ENCODE assay signal across 16 mouse cellular contexts in genomic region chr1:151662958-151663357, GRCm38 (mm10).
A peak's percentile ranks its signal among the peaks of the same experiment; 100 is the strongest.
DNase-seq lines count a peak whose midpoint lies in the region; ATAC-seq and TF ChIP-seq lines count a peak whose summit lies in the region.
"Had no signal": no experiment of that assay in that cellular context is flagged by ENCODE, and none has a peak within 500 bp of the region (broad histone marks: within the 10 kb centered on the region; RNA-seq: fewer than 3 reads in every experiment).

No protein-coding gene starts in this region.

- H3K27me3 ChIP-seq in intestine, embryonic 16.5 days (replicated peaks; ENCODE audit: control insufficient read depth, insufficient read depth, low read length), result no peaks in the 10 kb centered on the region
- no peaks in the 10 kb centered on the region for H3K27me3 ChIP-seq in lung, postnatal 0 days (replicated peaks; ENCODE audit: insufficient read depth, low read length)
- H3K27me3 ChIP-seq: heart, embryonic 15.5 days; hindbrain, embryonic 13.5 days; liver, embryonic 15.5 days; midbrain, embryonic 13.5 days had no signal

- DNase-seq in adrenal gland, adult (ENCODE audit: inconsistent age in 2 of 2, low spot score in 1 of 2), result peak; percentile 76 to 91
- DNase-seq in adrenal gland, postnatal 4 days (ENCODE audit: low spot score in 2 of 2), result no peak
- peak; percentile 14 for DNase-seq in lung, postnatal 10 days
- no peak for DNase-seq in lung, postnatal 14 days
- peak; percentile 74 for DNase-seq in adrenal gland, adult 8-10 months
- no peak for DNase-seq in frontal cortex, adult 2 months (ENCODE audit: extremely low spot score in 1 of 2, low spot score in 1 of 2)
- DNase-seq in lung, postnatal 0 days (ENCODE audit: low spot score), result no peak
- DNase-seq: cerebellum, adult 11 months; right cerebral cortex, postnatal 4 days; thymus, postnatal 25 days had no signal

- peaks cover 7% of the 10 kb centered on the region; the same call in 1 of the 2 replicates for H3K4me1 ChIP-seq in intestine, embryonic 16.5 days (ENCODE audit: control insufficient read depth, insufficient read depth, low read length)
- no peaks in the 10 kb centered on the region for H3K4me1 ChIP-seq in lung, postnatal 0 days (ENCODE audit: insufficient read depth, low read depth, low read length)
- H3K4me1 ChIP-seq: midbrain, embryonic 13.5 days had no signal

- no peak overlapping the region for H3K4me3 ChIP-seq in intestine, embryonic 16.5 days (ENCODE audit: low read length)
- no peak overlapping the region for H3K4me3 ChIP-seq in lung, postnatal 0 days (ENCODE audit: low read depth, low read length)
- H3K4me3 ChIP-seq: heart, embryonic 15.5 days; hindbrain, embryonic 13.5 days; liver, embryonic 15.5 days; midbrain, embryonic 13.5 days had no signal

- H3K9ac ChIP-seq in intestine, embryonic 16.5 days (ENCODE audit: low read depth, low read length), result no peak overlapping the region
- H3K9ac ChIP-seq in lung, postnatal 0 days (replicated peaks; ENCODE audit: low read depth), result no peak overlapping the region
- H3K9ac ChIP-seq: heart, embryonic 15.5 days; hindbrain, embryonic 13.5 days; liver, embryonic 15.5 days; midbrain, embryonic 13.5 days had no signal

- H3K36me3 ChIP-seq in intestine, embryonic 16.5 days (ENCODE audit: control insufficient read depth, insufficient read depth, low read length), result no peaks in the 10 kb centered on the region
- H3K36me3 ChIP-seq in lung, postnatal 0 days (ENCODE audit: insufficient read depth, low read length), result no peaks in the 10 kb centered on the region
- H3K36me3 ChIP-seq: heart, embryonic 15.5 days; hindbrain, embryonic 13.5 days; liver, embryonic 15.5 days; midbrain, embryonic 13.5 days had no signal

- TF ChIP-seq CTCF in lung, postnatal 0 days (IDR thresholded peaks at IDR 0.05), result no peak

- no peak for TF ChIP-seq EP300 in lung, postnatal 0 days (IDR thresholded peaks at IDR 0.05)

- WGBS in intestine, embryonic 16.5 days, result 63% methylated on average over 6 of the region's 6 CpGs
- WGBS in lung, postnatal 0 days, result 71% methylated on average over 6 of the region's 6 CpGs

- no peak overlapping the region for H3K27ac ChIP-seq in intestine, embryonic 16.5 days (ENCODE audit: low read length)
- no peak overlapping the region for H3K27ac ChIP-seq in lung, postnatal 0 days (ENCODE audit: low read length)
- H3K27ac ChIP-seq: heart, embryonic 15.5 days; hindbrain, embryonic 13.5 days; liver, embryonic 15.5 days; midbrain, embryonic 13.5 days had no signal

- no peak overlapping the region for H3K4me2 ChIP-seq in intestine, embryonic 16.5 days (ENCODE audit: low read depth, low read length)
- no peak overlapping the region for H3K4me2 ChIP-seq in lung, postnatal 0 days (replicated peaks; ENCODE audit: low read depth, low read length)
- H3K4me2 ChIP-seq: heart, embryonic 15.5 days; hindbrain, embryonic 13.5 days; liver, embryonic 15.5 days; midbrain, embryonic 13.5 days had no signal

- peak; percentile 62 for ATAC-seq in intestine, embryonic 16.5 days
- no peak for ATAC-seq in lung, postnatal 0 days
- ATAC-seq: forebrain, embryonic 14.5 days; midbrain, embryonic 13.5 days had no signal

- no peaks in the 10 kb centered on the region for H3K9me3 ChIP-seq in intestine, embryonic 16.5 days (ENCODE audit: control insufficient read depth, low read length)
- no peaks in the 10 kb centered on the region for H3K9me3 ChIP-seq in lung, postnatal 0 days (ENCODE audit: low read length)
- H3K9me3 ChIP-seq: heart, embryonic 15.5 days; hindbrain, embryonic 13.5 days; liver, embryonic 15.5 days; midbrain, embryonic 13.5 days had no signal

Comparison
In these comparisons a context has a peak if more than half of its experiments do, and no peak if none do; other contexts are left out.
1. DNase-seq: peak in adrenal gland, adult (2 of 2), lung, postnatal 10 days (single experiment) and adrenal gland, adult 8-10 months (single experiment); none in adrenal gland, postnatal 4 days (0 of 2), lung, postnatal 14 days (single experiment), frontal cortex, adult 2 months (0 of 2) and lung, postnatal 0 days (single experiment).